Mouse (Mus musculus) MEL (cell line): Measurements from ENCODE around the gene Gm17535. TPM values are rescaled to one million over a fixed set of nuclear protein-coding genes. Genes with fewer than 3 reads are reported as not detected.
"Not testable (repeated sequence)": the region's sequence is repeated elsewhere in the genome, so short reads cannot be mapped to it uniquely, and the experiment has no call there.

Experiments
- DNase-seq: peaks from one replicate; pipeline ENCODE4 v3.0.0; 2011; ENCODE audit warnings: low read depth, low spot score
- H3K27ac ChIP-seq: 2 replicates; pipeline ENCODE4 v1.5.1; 2012; ENCODE audit warnings: low read depth, mild to moderate bottlenecking, control low read depth, low read length, moderate library complexity; ENCODE audit not compliant: control insufficient read depth
- H3K27me3 ChIP-seq, 2 experiments: fragments of 150-350 bp in 1 of 2; sonication (generic) in 1 of 2; 2 replicates each; pipeline ENCODE4 v1.6.1; 2012; ENCODE audit warnings: low read length in 2 of 2, mild to moderate bottlenecking in 2 of 2, improper control_type of control experiment in 1 of 2, moderate library complexity in 1 of 2; ENCODE audit not compliant: insufficient read depth in 2 of 2, control insufficient read depth in 1 of 2
- H3K36me3 ChIP-seq, 2 experiments: 2 replicates each; pipeline ENCODE4 v1.6.1; 2012 to 2014; ENCODE audit warnings: low read length in 2 of 2, improper control_type of control experiment in 1 of 2, inconsistent platforms in 1 of 2, mild to moderate bottlenecking in 1 of 2; ENCODE audit not compliant: insufficient read depth in 2 of 2, control insufficient read depth in 1 of 2
- H3K4me1 ChIP-seq, 2 experiments: fragments of 150-350 bp in 1 of 2; sonication (generic) in 1 of 2; 2 replicates each; pipeline ENCODE4 v1.6.1; 2012; ENCODE audit warnings: low read length in 2 of 2, improper control_type of control experiment in 1 of 2, mild to moderate bottlenecking in 1 of 2; ENCODE audit not compliant: insufficient read depth in 2 of 2, control insufficient read depth in 1 of 2
- H3K4me3 ChIP-seq, 2 experiments: fragments of 150-350 bp in 1 of 2; sonication (generic) in 1 of 2; 2 replicates each; pipeline ENCODE4 v1.5.1; 2012; ENCODE audit warnings: low read depth in 2 of 2, low read length in 2 of 2, mild to moderate bottlenecking in 2 of 2, moderate library complexity in 2 of 2, control low read depth in 1 of 2, improper control_type of control experiment in 1 of 2; ENCODE audit not compliant: control insufficient read depth in 1 of 2, insufficient read depth in 1 of 2
- H3K79me2 ChIP-seq: 2 replicates; pipeline ENCODE4 v1.6.1; 2012; ENCODE audit warnings: mild to moderate bottlenecking, low read length, moderate library complexity; ENCODE audit not compliant: control insufficient read depth, poor library complexity, insufficient read depth
- H3K9ac ChIP-seq: 2 replicates; pipeline ENCODE4 v1.6.1; 2012; ENCODE audit warnings: low read depth, mild to moderate bottlenecking, control low read depth, low read length, moderate library complexity; ENCODE audit not compliant: control insufficient read depth, poor library complexity, severe bottlenecking
- H3K9me3 ChIP-seq: fragments of 150-350 bp; sonication (generic); replicated peaks from 2 replicates; pipeline ENCODE4 v1.6.1; 2012; ENCODE audit warnings: mild to moderate bottlenecking, low read length, improper control_type of control experiment, moderate library complexity; ENCODE audit not compliant: insufficient read depth
- polyA plus RNA-seq, 2 experiments: library from polyadenylated mRNA; stranded (reverse) in 1 of 2; unstranded in 1 of 2; fragments of >175 nt in 1 of 2; fragments of >200 nt in 1 of 2; gene quantifications; 2 replicates each; pipeline versions ENCODE4 v1.2.1 to v1.2.4; 2012; ENCODE audit warnings: low replicate concordance in 2 of 2, low read depth in 1 of 2; ENCODE audit not compliant: insufficient read length in 2 of 2, insufficient read depth in 1 of 2, missing spikeins in 1 of 2
- total RNA-seq: library from RNA; depleted of rRNA; stranded (reverse); fragments of 300-350 nt; gene quantifications from 2 replicates; pipeline ENCODE4 v1.2.3, GENCODE M21; 2012; rRNA removed

Gm17535 gene
- total and polyA plus RNA-seq, 3 experiments = not detected

- not testable (repeated sequence) for H3K4me1 ChIP-seq, H3K9ac ChIP-seq, H3K4me3 ChIP-seq, H3K27me3 ChIP-seq, H3K79me2 ChIP-seq, H3K9me3 ChIP-seq, H3K27ac ChIP-seq, H3K36me3 ChIP-seq
- DNase-seq = peak; percentile 49
Observed at GRCm38 (mm10) chr9:3038161-3038560, 3.8 kb downstream of the Gm17535 start.

Other genes with a start within 250 kb of the Gm17535 start
- not detected in 2 replicates for gene Gm10722, start 33.7 kb upstream of the Gm17535 start, total RNA-seq
- not detected for gene Gm10722, start 33.7 kb upstream of the Gm17535 start, polyA plus RNA-seq
- 0.31 and 0.52 TPM in 2 replicates for gene Gm11168, start 31.3 kb upstream of the Gm17535 start, total RNA-seq
- not detected for gene Gm11168, start 31.3 kb upstream of the Gm17535 start, polyA plus RNA-seq
- gene Gm10721, start 21.5 kb upstream of the Gm17535 start, total RNA-seq = 0.27 TPM in 1 of 2 replicates, not detected in the other
- not detected for gene Gm10721, start 21.5 kb upstream of the Gm17535 start, polyA plus RNA-seq
- not detected in 2 replicates for gene Gm10720, start 18.9 kb upstream of the Gm17535 start, total RNA-seq
- gene Gm10720, start 18.9 kb upstream of the Gm17535 start, polyA plus RNA-seq = not detected
- gene Gm10719, start 17.2 kb upstream of the Gm17535 start, total RNA-seq = 2.1 and 2.4 TPM in 2 replicates
- gene Gm10719, start 17.2 kb upstream of the Gm17535 start, polyA plus RNA-seq = under 1 TPM in 1 of 2 experiments, not detected in 1; 0.18 TPM
- 2.3 and 2.6 TPM in 2 replicates for gene Gm10718, start 11.1 kb upstream of the Gm17535 start, total RNA-seq
- not detected for gene Gm10718, start 11.1 kb upstream of the Gm17535 start, polyA plus RNA-seq
- 0.19 and 0.46 TPM in 2 replicates for gene Gm10717, start 9.2 kb upstream of the Gm17535 start, total RNA-seq
- under 1 TPM in 1 of 2 experiments, not detected in 1; 0.33 TPM for gene Gm10717, start 9.2 kb upstream of the Gm17535 start, polyA plus RNA-seq
- gene Gm10715, start 2.3 kb downstream of the Gm17535 start, total RNA-seq = not detected in 2 replicates
- gene Gm10715, start 2.3 kb downstream of the Gm17535 start, polyA plus RNA-seq = not detected